Mouse (Mus musculus): ENCODE results near the gene Pitpnb.

GRCm38 (mm10) chr5:111297801-111298200 is 32.8 kb upstream of the Pitpnb start:
- no peak for TF ChIP-seq MAX (IDR thresholded peaks at IDR 0.05)
- no peak for TF ChIP-seq CTCF (IDR thresholded peaks at IDR 0.05; ENCODE audit: control insufficient read depth, insufficient read depth, insufficient read length)
- no peak for TF ChIP-seq MYOG (IDR thresholded peaks at IDR 0.05; ENCODE audit: control insufficient read depth, extremely low read depth, insufficient read length)
- TF ChIP-seq MYOD1 (IDR thresholded peaks at IDR 0.05; ENCODE audit: control insufficient read depth, insufficient read length, low read depth), result no peak
- no peak for TF ChIP-seq USF1 (IDR thresholded peaks at IDR 0.05; ENCODE audit: low read depth)
- TF ChIP-seq CEBPB (IDR thresholded peaks at IDR 0.05; ENCODE audit: low read depth), result no peak
